Mouse (Mus musculus) heart, postnatal 4 days (tissue): Measurements from ENCODE around the gene Atp6v0e. TPM values are rescaled to one million over a fixed set of nuclear protein-coding genes. Genes with fewer than 3 reads are reported as not detected.

ENCODE experiments used
- DNase-seq: peaks from one replicate; pipeline ENCODE4 v3.0.0; 2021
- total RNA-seq, 2 experiments: library from RNA; stranded (reverse); gene quantifications; 2 replicates each; pipeline ENCODE4 v1.2.3; 2021

Gene Atp6v0e
- total RNA-seq, 2 experiments from 2014 or later = 85.3 to 85.5 TPM

DNA sequence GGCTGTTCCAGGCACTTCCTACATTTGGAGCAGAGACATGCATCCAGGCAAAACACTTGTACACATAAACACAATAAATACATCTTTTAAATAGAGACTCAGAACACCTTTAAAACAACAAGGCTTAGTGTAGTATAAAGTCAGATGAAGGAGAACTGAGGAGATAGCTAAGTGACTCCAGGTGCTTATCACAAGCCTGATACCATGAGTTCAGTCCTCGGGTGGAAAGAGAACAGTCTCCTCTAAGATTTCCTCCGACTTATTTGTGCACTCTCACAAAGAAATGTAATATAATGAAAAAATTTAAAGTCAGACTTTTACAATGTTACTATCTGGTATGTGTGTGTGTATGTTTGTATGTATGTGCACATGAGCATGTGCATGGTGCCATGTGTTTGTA is 58.8 kb downstream of the Atp6v0e start:
- no peak for DNase-seq

DNA sequence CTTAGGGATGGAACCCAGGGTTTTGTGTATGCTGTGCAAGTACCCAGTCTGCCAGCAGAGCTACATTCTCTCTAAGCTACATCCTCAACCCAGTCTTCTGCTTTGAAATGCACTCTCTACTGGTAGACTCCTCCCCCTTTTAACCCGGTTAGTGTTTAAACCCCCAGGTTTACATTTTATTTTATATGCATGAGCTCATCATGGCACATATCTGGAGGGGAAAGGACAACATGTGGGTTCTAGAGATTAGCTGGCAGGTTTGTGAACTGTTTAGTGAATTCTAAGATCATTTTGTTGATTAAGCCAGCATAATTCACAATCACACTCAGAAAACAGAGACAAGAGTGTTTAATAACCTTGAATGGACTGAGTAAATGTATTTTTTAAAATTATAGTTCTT is 61.8 kb downstream of the Atp6v0e start:
- no peak for DNase-seq

DNA sequence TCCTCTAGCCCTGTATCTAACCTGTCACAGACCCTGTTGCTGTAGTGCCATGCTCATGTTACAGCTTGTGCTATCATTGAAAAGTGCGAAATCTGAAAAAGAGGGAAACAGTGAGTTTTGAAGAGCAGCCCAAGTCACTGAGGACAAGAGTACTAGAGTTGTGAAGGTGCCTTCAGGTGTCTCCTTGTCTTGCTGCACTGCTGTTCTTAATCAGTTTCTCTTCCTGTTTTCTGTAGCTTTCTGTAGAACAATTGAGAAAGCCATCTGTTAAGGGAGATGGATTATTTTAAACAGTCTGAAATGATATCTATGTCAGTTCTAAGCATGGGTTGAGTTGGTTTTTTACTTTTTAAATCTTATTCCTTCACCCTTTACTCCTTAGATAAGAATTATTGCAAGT is 63.6 kb downstream of the Atp6v0e start:
- DNase-seq = no peak

DNA sequence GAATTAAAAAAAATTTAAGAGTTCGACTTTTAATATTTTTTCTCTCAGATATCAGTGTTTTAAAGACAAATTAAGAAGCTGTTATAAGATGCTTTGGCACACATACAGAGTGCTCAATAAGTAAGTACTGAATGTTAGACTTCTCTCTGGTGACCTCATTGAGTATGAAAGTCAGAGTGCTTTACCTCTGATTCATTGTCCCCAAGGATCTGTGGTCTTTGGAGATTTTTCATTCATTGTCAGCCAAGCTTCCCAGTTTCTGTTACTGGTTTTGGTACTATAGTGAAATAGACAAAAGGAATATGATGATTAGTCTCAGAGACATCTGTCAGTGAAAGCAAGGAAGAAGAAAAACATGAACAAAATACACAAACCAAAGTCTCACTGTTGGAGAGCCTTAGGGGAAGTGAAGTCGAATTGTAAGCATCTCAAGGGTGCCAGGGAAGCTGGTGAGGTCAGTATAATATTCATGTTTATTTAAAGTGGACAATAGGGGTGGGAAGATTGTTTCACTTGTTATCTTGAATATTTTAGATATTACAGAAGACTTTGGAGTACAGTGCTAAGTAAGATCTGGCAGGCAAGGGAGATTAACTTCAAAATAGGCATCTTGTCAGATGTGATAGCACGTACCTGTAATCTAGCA is 64.2 kb downstream of the Atp6v0e start:
- no peak for DNase-seq

DNA sequence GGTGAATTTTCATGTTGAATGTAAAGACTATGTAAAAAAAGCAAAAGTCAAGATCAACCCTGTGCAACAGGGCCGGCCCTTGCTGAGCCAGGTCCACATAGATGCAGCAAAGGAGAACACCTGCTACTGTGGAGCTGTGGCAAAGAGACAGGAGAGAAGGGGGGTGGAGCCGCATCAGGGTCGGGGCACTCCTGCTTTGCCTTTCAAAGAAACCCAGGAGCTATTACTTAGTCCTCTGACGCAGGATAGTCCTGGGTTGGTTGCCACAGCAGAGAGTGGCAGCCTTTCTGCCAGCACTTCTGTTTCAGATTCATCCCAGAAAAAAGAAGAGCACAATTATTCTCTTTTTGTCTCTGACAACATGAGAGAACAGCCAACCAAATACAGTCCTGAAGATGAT is 79.5 kb downstream of the Atp6v0e start:
- no peak for DNase-seq

DNA sequence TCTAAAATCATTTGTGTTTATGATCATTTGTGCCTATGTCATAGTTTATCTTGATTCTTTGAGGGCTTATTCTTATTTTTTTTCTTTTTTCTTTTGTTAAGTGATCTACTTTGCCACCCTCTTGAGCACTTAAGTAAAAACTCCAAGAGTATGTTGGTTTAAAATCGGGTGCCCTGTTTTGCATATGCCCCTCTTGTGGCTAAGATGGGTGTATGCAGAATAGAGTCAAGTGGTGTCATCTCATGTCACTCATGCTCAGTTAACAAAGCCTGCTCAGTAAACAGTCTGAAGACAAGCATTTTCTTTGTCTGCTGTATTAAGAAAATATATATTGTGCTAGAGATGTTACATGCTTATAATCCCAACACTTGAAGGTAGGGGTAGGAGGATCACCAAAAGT is 80.3 kb downstream of the Atp6v0e start:
- no peak for DNase-seq

Other genes starting within 250 kb of the Atp6v0e start
- 10 to 100 TPM; 81.4 to 87.9 TPM for gene Neurl1b, start 248.4 kb upstream of the Atp6v0e start, total RNA-seq
- 100 to 1,000 TPM; 109 to 115 TPM for gene Ergic1, start 101.7 kb upstream of the Atp6v0e start, total RNA-seq
- 10 to 100 TPM; 66.9 to 69.5 TPM for gene Dusp1, start 101.1 kb upstream of the Atp6v0e start, total RNA-seq
- gene Crebrf, start 52.4 kb downstream of the Atp6v0e start, total RNA-seq = 10 to 100 TPM; 17.5 to 20.8 TPM
- 10 to 100 TPM; 41.4 to 43.0 TPM for gene Bnip1, start 117.8 kb downstream of the Atp6v0e start, total RNA-seq
- gene Nkx2-5, start 181.8 kb downstream of the Atp6v0e start, total RNA-seq = 100 to 1,000 TPM; 123 to 128 TPM